Mouse (Mus musculus): ENCODE results near the gene Brms1. TPM values are rescaled to one million over a fixed set of nuclear protein-coding genes. Genes with fewer than 3 reads are reported as not detected.

The Brms1 gene
- total and polyA plus RNA-seq, 3 experiments = 14.3 to 18.1 (median 16.9) TPM

GRCm38 (mm10) chr19:5073518-5073917 is 32.4 kb downstream of the Brms1 start:
- intact Hi-C loops (cut with DNase I) = loop anchor here (1.0 to 2.0 kb wide), 3 partner anchors 17 to 57 kb away; partner anchors contain the start of gene Rin1

GRCm38 (mm10) chr19:5079279-5079678 is 38.1 kb downstream of the Brms1 start:
- H3K79me2 ChIP-seq (replicated peaks; ENCODE audit: control insufficient read depth, insufficient read depth, low read length) = no peaks in the 10 kb centered on the region
- intact Hi-C loops (cut with DNase I) = no loop called here
- no peak overlapping the region for H3K27ac ChIP-seq
- TF ChIP-seq POLR2A (IDR thresholded peaks at IDR 0.05; ENCODE audit: insufficient read depth, low read depth, low read length) = no peak
- TF ChIP-seq CTCF (IDR thresholded peaks at IDR 0.05) = peak; percentile 39
- TF ChIP-seq EP300 (IDR thresholded peaks at IDR 0.05; ENCODE audit: insufficient read depth, low read depth, low read length) = no peak
- no peak overlapping the region for H3K9ac ChIP-seq (ENCODE audit: low read depth, low read length)
- H3K27me3 ChIP-seq (ENCODE audit: control insufficient read depth, insufficient read depth, low read length) = peaks cover 4% of the 10 kb centered on the region; the same call in 1 of the 2 replicates
- no peaks in the 10 kb centered on the region for H3K4me1 ChIP-seq (ENCODE audit: control insufficient read depth, insufficient read depth, low read length)
- WGBS = 89% methylated on average over 1 of the region's 1 CpGs
- no peaks in the 10 kb centered on the region for H3K36me3 ChIP-seq (ENCODE audit: control insufficient read depth, insufficient read depth, low read length)
- no peak for DNase-seq
- no peak overlapping the region for H3K4me3 ChIP-seq

More at GRCm38 (mm10) chr19:5073518-5073917, 32.4 kb downstream of the Brms1 start:
- peaks cover 3% of the 10 kb centered on the region for H3K4me1 ChIP-seq (ENCODE audit: control insufficient read depth, insufficient read depth, low read length)
- H3K79me2 ChIP-seq (replicated peaks; ENCODE audit: control insufficient read depth, insufficient read depth, low read length) = no peaks in the 10 kb centered on the region
- H3K27me3 ChIP-seq (ENCODE audit: control insufficient read depth, insufficient read depth, low read length) = no peaks in the 10 kb centered on the region
- no peak for TF ChIP-seq POLR2A (IDR thresholded peaks at IDR 0.05; ENCODE audit: insufficient read depth, low read depth, low read length)
- H3K27ac ChIP-seq = no peak overlapping the region
- 32% methylated on average over 5 of the region's 5 CpGs for WGBS
- DNase-seq = no peak
- H3K4me3 ChIP-seq = no peak overlapping the region
- no peaks in the 10 kb centered on the region for H3K36me3 ChIP-seq (ENCODE audit: control insufficient read depth, insufficient read depth, low read length)
- H3K9ac ChIP-seq (ENCODE audit: low read depth, low read length) = no peak overlapping the region

DNA sequence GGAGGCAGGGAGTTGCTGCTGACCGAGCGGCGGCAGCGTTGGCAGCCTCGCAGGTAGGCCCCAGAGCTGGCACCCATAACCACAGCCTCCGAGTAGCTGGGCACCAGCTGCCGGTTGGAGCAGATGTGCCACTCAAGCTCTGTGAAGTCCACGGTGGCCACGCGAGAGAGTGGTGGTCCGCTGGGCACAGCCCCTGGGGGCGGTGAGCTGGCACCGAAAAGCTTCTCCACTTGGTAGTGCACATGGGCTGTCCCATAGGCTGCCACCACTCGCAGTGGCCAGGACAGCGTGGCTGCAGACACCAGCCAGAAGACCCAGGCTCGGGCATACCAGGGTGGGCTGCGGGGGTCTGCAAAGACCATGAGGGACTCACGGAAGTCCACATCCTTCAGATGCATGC is 40.9 kb downstream of the Brms1 start:
- Histone ChIP-seq H3K4me1 (ENCODE audit: control insufficient read depth, insufficient read depth, low read length) (no peaks in the 10 kb centered on the region), H3K27ac (no peak overlapping the region), H3K27me3 (ENCODE audit: control insufficient read depth, insufficient read depth, low read length) (peaks cover 11% of the 10 kb centered on the region; the same call in 1 of the 2 replicates), H3K4me3 (no peak overlapping the region), H3K9ac (ENCODE audit: low read depth, low read length) (no peak overlapping the region), H3K79me2 (replicated peaks; ENCODE audit: control insufficient read depth, insufficient read depth, low read length) (no peaks in the 10 kb centered on the region), H3K36me3 (ENCODE audit: control insufficient read depth, insufficient read depth, low read length) (no peaks in the 10 kb centered on the region)
- TF ChIP-seq CTCF (IDR thresholded peaks at IDR 0.05) (no peak), POLR2A (IDR thresholded peaks at IDR 0.05; ENCODE audit: insufficient read depth, low read depth, low read length) (no peak), EP300 (IDR thresholded peaks at IDR 0.05; ENCODE audit: insufficient read depth, low read depth, low read length) (no peak)
- 67% methylated on average over 18 of the region's 18 CpGs for WGBS
- intact Hi-C loops (cut with DNase I) = no loop called here
- DNase-seq = no peak

GRCm38 (mm10) chr19:5082596-5082995 is 41.4 kb downstream of the Brms1 start:
- intact Hi-C loops (cut with DNase I) = no loop called here
- H3K27ac ChIP-seq = no peak overlapping the region
- no peak for DNase-seq
- no peak overlapping the region for H3K4me3 ChIP-seq
- H3K27me3 ChIP-seq (ENCODE audit: control insufficient read depth, insufficient read depth, low read length) = peaks cover 11% of the 10 kb centered on the region; the same call in 1 of the 2 replicates
- H3K9ac ChIP-seq (ENCODE audit: low read depth, low read length) = no peak overlapping the region
- TF ChIP-seq EP300 (IDR thresholded peaks at IDR 0.05; ENCODE audit: insufficient read depth, low read depth, low read length) (no peak), CTCF (IDR thresholded peaks at IDR 0.05) (no peak), POLR2A (IDR thresholded peaks at IDR 0.05; ENCODE audit: insufficient read depth, low read depth, low read length) (no peak)
- peaks cover 2% of the 10 kb centered on the region for H3K4me1 ChIP-seq (ENCODE audit: control insufficient read depth, insufficient read depth, low read length)
- H3K36me3 ChIP-seq (ENCODE audit: control insufficient read depth, insufficient read depth, low read length) = no peaks in the 10 kb centered on the region
- no peaks in the 10 kb centered on the region for H3K79me2 ChIP-seq (replicated peaks; ENCODE audit: control insufficient read depth, insufficient read depth, low read length)
- 71% methylated on average over 24 of the region's 24 CpGs for WGBS

- Histone ChIP-seq H3K27me3 (ENCODE audit: control insufficient read depth, insufficient read depth, low read length) (peaks cover 11% of the 10 kb centered on the region; the same call in 1 of the 2 replicates), H3K79me2 (replicated peaks; ENCODE audit: control insufficient read depth, insufficient read depth, low read length) (no peaks in the 10 kb centered on the region), H3K9ac (ENCODE audit: low read depth, low read length) (no peak overlapping the region), H3K36me3 (ENCODE audit: control insufficient read depth, insufficient read depth, low read length) (no peaks in the 10 kb centered on the region), H3K4me1 (ENCODE audit: control insufficient read depth, insufficient read depth, low read length) (peaks cover 5% of the 10 kb centered on the region), H3K27ac (no peak overlapping the region), H3K4me3 (no peak overlapping the region)
- 67% methylated on average over 3 of the region's 3 CpGs for WGBS
- intact Hi-C loops (cut with DNase I) = no loop called here
- no peak for TF ChIP-seq EP300 (IDR thresholded peaks at IDR 0.05; ENCODE audit: insufficient read depth, low read depth, low read length)
- no peak for TF ChIP-seq POLR2A (IDR thresholded peaks at IDR 0.05; ENCODE audit: insufficient read depth, low read depth, low read length)
- TF ChIP-seq CTCF (IDR thresholded peaks at IDR 0.05) = no peak
- DNase-seq = no peak
Measured at GRCm38 (mm10) chr19:5083961-5084833, 43.0 kb downstream of the Brms1 start.

DNA sequence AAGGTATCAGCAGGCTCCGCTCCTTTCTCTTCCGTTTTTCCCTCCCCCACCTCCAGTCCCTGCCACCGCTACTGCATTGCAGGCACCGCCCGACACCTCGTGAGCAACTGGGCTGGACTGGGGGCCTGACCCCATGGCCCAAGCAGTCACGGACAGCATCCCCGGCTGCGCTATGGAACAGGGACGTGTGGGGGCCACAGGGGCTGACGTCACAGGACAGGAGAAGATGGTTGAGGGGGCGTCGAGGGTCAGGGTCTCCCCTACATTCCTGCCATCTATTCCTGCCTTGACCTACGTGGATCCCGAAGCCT is 43.6 kb downstream of the Brms1 start:
- TF ChIP-seq EP300 (IDR thresholded peaks at IDR 0.05; ENCODE audit: insufficient read depth, low read depth, low read length) (no peak), CTCF (IDR thresholded peaks at IDR 0.05) (no peak), POLR2A (IDR thresholded peaks at IDR 0.05; ENCODE audit: insufficient read depth, low read depth, low read length) (no peak)
- Histone ChIP-seq H3K4me3 (peak overlapping the region; percentile 43; the same call in 1 of the 2 replicates), H3K9ac (ENCODE audit: low read depth, low read length) (no peak overlapping the region), H3K27me3 (ENCODE audit: control insufficient read depth, insufficient read depth, low read length) (peaks cover 11% of the 10 kb centered on the region; the same call in 1 of the 2 replicates), H3K4me1 (ENCODE audit: control insufficient read depth, insufficient read depth, low read length) (peaks cover 5% of the 10 kb centered on the region), H3K79me2 (replicated peaks; ENCODE audit: control insufficient read depth, insufficient read depth, low read length) (no peaks in the 10 kb centered on the region), H3K27ac (no peak overlapping the region), H3K36me3 (ENCODE audit: control insufficient read depth, insufficient read depth, low read length) (no peaks in the 10 kb centered on the region)
- intact Hi-C loops (cut with DNase I) = loop anchor here (5.0 kb wide), 1 partner anchor 47 kb away; the partner anchor contains the start of genes AC124502.3 and B4gat1
- WGBS = 5% methylated on average over 15 of the region's 15 CpGs
- no peak for DNase-seq

All from heart, adult 2 months (tissue).